Mouse (Mus musculus): Measurements from ENCODE around the gene Atp7a.

DNA sequence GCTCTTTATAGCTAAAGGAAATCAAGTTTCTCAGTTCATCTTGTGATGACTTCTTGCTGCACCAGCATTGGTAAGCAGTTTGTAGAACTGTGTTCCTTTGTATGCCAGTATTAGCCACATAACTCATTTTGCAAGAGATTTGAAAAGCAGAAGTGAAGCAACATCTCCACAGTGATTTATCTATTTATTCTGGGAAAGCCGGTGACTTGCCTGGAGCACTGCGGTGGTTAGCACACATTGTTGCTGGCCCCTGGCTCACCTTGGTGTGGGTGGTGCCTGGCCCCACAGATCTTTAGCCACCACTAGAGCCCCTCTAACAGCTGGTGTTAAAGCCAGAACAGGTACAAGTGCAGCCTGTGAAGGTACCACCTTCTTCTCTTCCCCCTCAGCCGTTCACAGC lies 107.8 kb downstream of the Atp7a start:
- TF ChIP-seq MAX (IDR thresholded peaks at IDR 0.05; ENCODE audit: low read depth), result no peak
- no peak for TF ChIP-seq MYOG (IDR thresholded peaks at IDR 0.05; ENCODE audit: control insufficient read depth in 1 of 3, insufficient read depth in 1 of 3, insufficient read length in 2 of 3, low read depth in 2 of 3)
- TF ChIP-seq MYOD1 (IDR thresholded peaks at IDR 0.05; ENCODE audit: control insufficient read depth in 1 of 3, insufficient read length in 2 of 3, low read depth in 2 of 3), result no peak
- no peak for TF ChIP-seq E2F4 (IDR thresholded peaks at IDR 0.05; ENCODE audit: insufficient read depth)
- no peak for TF ChIP-seq POLR2A (IDR thresholded peaks at IDR 0.05; ENCODE audit: insufficient read length, low read depth)
- TF ChIP-seq USF1 (IDR thresholded peaks at IDR 0.05; ENCODE audit: low read depth), result no peak
- no peak for TF ChIP-seq TCF12 (IDR thresholded peaks at IDR 0.05; ENCODE audit: insufficient read depth, poor library complexity, severe bottlenecking)
- no peak for TF ChIP-seq CEBPB (IDR thresholded peaks at IDR 0.05; ENCODE audit: insufficient read depth, poor library complexity, severe bottlenecking)
- no peak for TF ChIP-seq TCF3 (IDR thresholded peaks at IDR 0.05; ENCODE audit: insufficient read length, low read depth)
- no peak for TF ChIP-seq POLR2AphosphoS2 (IDR thresholded peaks at IDR 0.05; ENCODE audit: insufficient read length, low read depth)
- no peak for TF ChIP-seq REST (IDR thresholded peaks at IDR 0.05; ENCODE audit: insufficient read depth, insufficient read length)
- TF ChIP-seq SRF (IDR thresholded peaks at IDR 0.05; ENCODE audit: control insufficient read depth, insufficient read length, low read depth), result no peak

Data from myocyte (in vitro differentiated cells).